Mouse (Mus musculus) small intestine, adult 2 months (tissue): ENCODE data around the gene Syk. TPM values are rescaled to one million over a fixed set of nuclear protein-coding genes. Genes with fewer than 3 reads are reported as not detected.

ENCODE experiments used
- H3K27ac ChIP-seq: fragments of 200-500 bp; 2 replicates; pipeline ENCODE4 v1.5.1; 2012; ENCODE audit warnings: low read depth, low read length, control low read depth, inconsistent platforms; ENCODE audit not compliant: insufficient read depth
- H3K27me3 ChIP-seq: fragments of 200-500 bp; 2 replicates; pipeline ENCODE4 v1.6.1; 2012; ENCODE audit warnings: mild to moderate bottlenecking, moderate library complexity, low read length, inconsistent platforms; ENCODE audit not compliant: control insufficient read depth, insufficient read depth
- H3K36me3 ChIP-seq: fragments of 200-500 bp; 2 replicates; pipeline ENCODE4 v1.6.1; 2012; ENCODE audit warnings: mild to moderate bottlenecking, low read length, control low read depth, inconsistent platforms; ENCODE audit not compliant: control insufficient read depth, insufficient read depth
- H3K4me1 ChIP-seq: fragments of 200-500 bp; 2 replicates; pipeline ENCODE4 v1.6.1; 2012; ENCODE audit warnings: low read length, inconsistent platforms, mixed read lengths; ENCODE audit not compliant: control insufficient read depth, insufficient read depth, insufficient read length
- H3K4me3 ChIP-seq: fragments of 200-500 bp; 2 replicates; pipeline ENCODE4 v1.5.1; 2012; ENCODE audit warnings: low read depth, mild to moderate bottlenecking, control low read depth, inconsistent platforms, low read length, moderate library complexity
- CTCF ChIP-seq: fragments of 200-500 bp; IDR thresholded peaks from 2 replicates; pipeline ENCODE4 v1.5.1; 2012; ENCODE audit warnings: low read depth, mild to moderate bottlenecking, control low read depth, inconsistent platforms, low read length, moderate library complexity, mixed read lengths; ENCODE audit not compliant: insufficient replicate concordance, insufficient read length; ENCODE audit errors: extremely low read depth
- POLR2A ChIP-seq: fragments of 200-500 bp; IDR thresholded peaks from 2 replicates; pipeline ENCODE4 v1.6.1; 2012; ENCODE audit warnings: low read depth, mild to moderate bottlenecking, control low read depth, inconsistent platforms, low read length, moderate library complexity
- WGBS: fragments of 180-500 bp; shearing (Covaris S2); methylation state at CpG from one replicate; pipeline ENCODE4 v1.1.7; 2018; 5-methylcytosine and 5-hydroxymethylcytosine counted together
- polyA plus RNA-seq: library from polyadenylated mRNA; depleted of rRNA; stranded (reverse); fragments of >200 nt; gene quantifications from 2 replicates; pipeline ENCODE4 v1.2.3, GENCODE M21; 2012

The Syk gene
- polyA plus RNA-seq, 1 experiment: 8.3 TPM

- no peak overlapping the region for H3K27ac ChIP-seq
- TF ChIP-seq CTCF (no peak), POLR2A (no peak)
- 30% methylated on average over 4 of the region's 4 CpGs for WGBS
- H3K4me3 ChIP-seq: no peak overlapping the region
- peaks cover 21% of the 10 kb centered on the region; the same call in 1 of the 2 replicates for H3K4me1 ChIP-seq
- H3K36me3 ChIP-seq: no peaks in the 10 kb centered on the region
- no peaks in the 10 kb centered on the region for H3K27me3 ChIP-seq
Observed at GRCm38 (mm10) chr13:52602752-52603151, 19.8 kb downstream of the Syk start.

DNA sequence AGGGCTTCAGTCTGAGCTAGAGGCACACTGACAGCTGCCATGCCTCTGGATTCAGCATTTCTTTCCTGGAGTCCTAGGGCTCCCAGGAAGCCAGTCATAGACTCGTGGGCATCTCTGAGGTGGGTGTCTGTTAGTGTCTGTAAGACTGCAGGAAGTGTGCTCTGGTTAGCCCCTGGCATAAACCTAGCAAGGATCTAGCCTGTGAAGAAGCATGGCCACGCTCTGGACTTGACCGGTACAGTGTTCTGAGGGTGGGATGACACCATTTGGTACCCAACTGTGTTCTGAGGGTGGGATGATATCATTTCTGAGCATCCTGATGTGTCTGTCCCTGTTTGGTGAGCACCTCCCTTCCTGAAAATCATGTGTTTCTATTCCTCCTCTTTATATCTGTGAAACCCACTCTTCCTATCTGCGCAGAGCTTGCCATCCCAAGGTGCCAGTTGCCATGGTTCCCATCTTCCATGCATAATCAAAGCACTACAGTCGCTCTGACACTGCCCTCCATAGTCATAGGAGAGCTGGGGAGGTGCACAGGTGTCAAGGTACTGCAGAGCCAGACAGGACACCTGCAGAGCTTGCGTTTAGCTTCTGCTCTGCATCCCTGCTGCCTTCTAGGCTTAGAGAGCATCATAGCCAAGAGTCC, 20.9 kb downstream of the Syk start:
- Histone ChIP-seq H3K27me3 (no peaks in the 10 kb centered on the region), H3K4me3 (no peak overlapping the region), H3K36me3 (no peaks in the 10 kb centered on the region), H3K27ac (no peak overlapping the region), H3K4me1 (peaks cover 26% of the 10 kb centered on the region; the same call in 1 of the 2 replicates)
- TF ChIP-seq CTCF (no peak), POLR2A (no peak)
- 90% methylated on average over 6 of the region's 6 CpGs for WGBS

DNA sequence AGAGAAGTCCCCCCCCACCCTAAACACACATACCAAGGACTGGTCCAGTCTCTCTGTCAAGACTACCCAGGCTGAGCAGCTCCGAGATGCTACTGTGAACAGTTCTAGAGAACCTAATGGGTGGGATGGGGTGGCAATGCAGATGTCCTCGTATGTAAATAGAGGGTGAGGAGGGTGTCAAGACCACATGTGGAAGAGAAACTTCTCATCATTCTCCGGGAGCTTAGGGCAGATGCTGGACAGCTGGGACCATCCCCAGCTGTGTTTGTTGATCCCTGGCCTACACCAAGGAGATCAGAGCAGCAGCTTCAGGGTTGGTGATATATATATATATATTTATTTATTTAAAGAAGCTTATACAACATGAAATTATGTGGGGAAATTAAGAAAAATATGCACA, 22.0 kb downstream of the Syk start:
- TF ChIP-seq POLR2A (no peak), CTCF (no peak)
- no peaks in the 10 kb centered on the region for H3K27me3 ChIP-seq
- no peak overlapping the region for H3K27ac ChIP-seq
- no peaks in the 10 kb centered on the region for H3K36me3 ChIP-seq
- H3K4me1 ChIP-seq: peaks cover 25% of the 10 kb centered on the region; the same call in 1 of the 2 replicates
- H3K4me3 ChIP-seq: no peak overlapping the region
- 86% methylated on average over 3 of the region's 3 CpGs for WGBS

DNA sequence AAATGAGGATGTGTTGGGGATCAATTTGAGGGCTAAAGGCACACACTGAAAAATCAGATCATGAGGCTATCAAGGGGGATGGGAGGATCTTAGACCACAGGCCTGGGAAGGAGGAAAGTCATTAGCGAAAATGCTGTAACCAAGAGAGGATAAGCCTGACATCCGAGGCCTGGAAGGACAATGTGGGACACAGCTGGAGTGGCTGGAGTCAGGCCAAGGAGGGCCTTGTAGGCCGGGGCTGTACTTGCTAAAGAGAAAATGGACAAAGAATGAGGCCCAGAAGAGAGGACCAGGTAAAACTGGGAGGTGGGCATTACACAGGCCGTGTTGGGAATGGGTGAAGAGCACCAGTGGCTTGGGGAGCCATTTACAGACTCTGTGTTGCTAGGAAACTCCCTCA, 22.9 kb downstream of the Syk start:
- TF ChIP-seq POLR2A: no peak
- no peak for TF ChIP-seq CTCF
- no peaks in the 10 kb centered on the region for H3K27me3 ChIP-seq
- no peak overlapping the region for H3K27ac ChIP-seq
- peaks cover 25% of the 10 kb centered on the region; the same call in 1 of the 2 replicates for H3K4me1 ChIP-seq
- no peaks in the 10 kb centered on the region for H3K36me3 ChIP-seq
- no peak overlapping the region for H3K4me3 ChIP-seq
- 78% methylated on average over 4 of the region's 4 CpGs for WGBS

DNA sequence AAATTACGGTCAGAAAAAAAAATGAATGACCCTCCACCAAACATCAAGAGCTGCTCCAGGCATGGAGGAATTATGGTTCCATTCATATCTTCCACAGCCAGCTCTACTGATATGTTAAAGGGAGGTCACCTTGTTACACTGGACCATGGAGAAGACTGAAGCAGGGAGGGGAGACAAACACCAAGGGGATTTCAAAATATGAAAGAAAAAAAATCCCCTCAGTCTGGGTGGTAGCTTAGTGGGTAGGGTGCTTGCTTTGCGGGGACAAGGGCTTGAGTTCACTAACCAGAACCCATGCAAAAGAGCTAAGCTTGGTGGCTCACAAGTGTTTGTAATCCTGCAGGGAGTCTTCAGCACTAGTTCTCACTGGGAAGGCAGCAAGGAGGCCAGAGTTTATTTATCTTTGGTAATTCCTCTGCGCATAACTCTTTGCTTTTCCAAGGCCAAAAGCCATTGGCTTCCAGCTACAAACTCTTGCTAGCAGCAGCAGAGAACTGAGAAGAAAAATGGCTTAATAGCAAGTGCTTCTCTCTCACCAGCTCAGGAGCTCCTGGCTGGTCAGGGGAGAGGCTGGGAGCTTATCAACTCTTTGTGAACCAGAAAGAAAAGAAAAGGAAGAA, 23.8 kb downstream of the Syk start:
- TF ChIP-seq CTCF (no peak), POLR2A (no peak)

GRCm38 (mm10) chr13:52607964-52608363, 25.0 kb downstream of the Syk start:
- Histone ChIP-seq H3K4me3 (no peak overlapping the region), H3K27me3 (no peaks in the 10 kb centered on the region), H3K4me1 (peaks cover 21% of the 10 kb centered on the region; the same call in 1 of the 2 replicates), H3K27ac (no peak overlapping the region), H3K36me3 (peaks cover 3% of the 10 kb centered on the region; the same call in 1 of the 2 replicates)
- no peak for TF ChIP-seq POLR2A
- 24% methylated on average over 1 of the region's 1 CpGs for WGBS

More for the DNA sequence above, 23.8 kb downstream of the Syk start:
- Histone ChIP-seq H3K27me3 (no peaks in the 10 kb centered on the region), H3K36me3 (peaks cover 3% of the 10 kb centered on the region; the same call in 1 of the 2 replicates), H3K27ac (no peak overlapping the region), H3K4me3 (no peak overlapping the region), H3K4me1 (peaks cover 25% of the 10 kb centered on the region; the same call in 1 of the 2 replicates)
- WGBS: 74% methylated on average over 3 of the region's 3 CpGs

- H3K27me3 ChIP-seq: no peaks in the 10 kb centered on the region
- H3K4me3 ChIP-seq: no peak overlapping the region
- TF ChIP-seq POLR2A (no peak), CTCF (no peak)
- 87% methylated on average over 7 of the region's 7 CpGs for WGBS
- peaks cover 16% of the 10 kb centered on the region; the same call in 1 of the 2 replicates for H3K4me1 ChIP-seq
- H3K36me3 ChIP-seq: peaks cover 9% of the 10 kb centered on the region; the same call in 1 of the 2 replicates
- H3K27ac ChIP-seq: no peak overlapping the region
Observed at GRCm38 (mm10) chr13:52610463-52610862, 27.5 kb downstream of the Syk start.
